Mouse (Mus musculus) liver, postnatal 0 days (tissue): ENCODE results near the gene Tbcc. TPM values are rescaled to one million over a fixed set of nuclear protein-coding genes. Genes with fewer than 3 reads are reported as not detected.
"Not testable (repeated sequence)": the region's sequence is repeated elsewhere in the genome, so short reads cannot be mapped to it uniquely, and the experiment has no call there.

Source experiments
- ATAC-seq: fragments of 200-750 bp; cut with Nextera tagmentation; 2 replicates; pipeline ENCODE4 v1.8.0; 2017; ENCODE audit warnings: mild to moderate bottlenecking, moderate library complexity
- DNase-seq: peaks from one replicate; pipeline ENCODE4 v3.0.0-alpha.2; 2016
- H3K27ac ChIP-seq: fragments of 300-500 bp; sonication (generic); 2 replicates; pipeline ENCODE4 v1.5.1; 2014; ENCODE audit warnings: antibody characterized with exemption, moderate library complexity, mild to moderate bottlenecking, low read depth
- H3K27me3 ChIP-seq: fragments of 300-500 bp; sonication (generic); 2 replicates; pipeline ENCODE4 v1.6.1; 2014; ENCODE audit warnings: low read length, control low read depth, mixed read lengths; ENCODE audit not compliant: insufficient read depth
- H3K36me3 ChIP-seq: fragments of 300-500 bp; sonication (generic); replicated peaks from 2 replicates; pipeline ENCODE4 v1.6.1; 2014; ENCODE audit warnings: mild to moderate bottlenecking, control low read depth, low read length, moderate library complexity, mixed read lengths; ENCODE audit not compliant: insufficient read depth
- H3K4me1 ChIP-seq: fragments of 300-500 bp; sonication (generic); 2 replicates; pipeline ENCODE4 v1.6.1; 2014; ENCODE audit warnings: antibody characterized with exemption, mild to moderate bottlenecking, control low read depth; ENCODE audit not compliant: insufficient read depth
- H3K4me2 ChIP-seq: fragments of 300-500 bp; sonication (generic); 2 replicates; pipeline ENCODE4 v1.6.1; 2014; ENCODE audit warnings: low read depth, mild to moderate bottlenecking, low read length, moderate library complexity, mixed read lengths
- H3K4me3 ChIP-seq: fragments of 300-500 bp; sonication (generic); 2 replicates; pipeline ENCODE4 v1.5.1; 2014; ENCODE audit warnings: low read depth, low read length
- H3K9ac ChIP-seq: fragments of 300-500 bp; sonication (generic); replicated peaks from 2 replicates; pipeline ENCODE4 v1.6.1; 2014; ENCODE audit warnings: mild to moderate bottlenecking, moderate library complexity
- H3K9me3 ChIP-seq: fragments of 300-500 bp; sonication (generic); 2 replicates; pipeline ENCODE4 v1.6.1; 2016; ENCODE audit warnings: mild to moderate bottlenecking, control low read depth, low read length, mixed read lengths
- CTCF ChIP-seq: sonication (generic); IDR thresholded peaks from 2 replicates; pipeline ENCODE4 v1.5.1; 2016; ENCODE audit warnings: antibody characterized with exemption, low read depth
- EP300 ChIP-seq: IDR thresholded peaks from 2 replicates; pipeline ENCODE4 v1.6.1; 2016; ENCODE audit warnings: antibody characterized with exemption, low read depth, mild to moderate bottlenecking
- WGBS: fragments of 180-500 bp; shearing (Covaris S2); extraction: QIAGEN DNeasy Blood & Tissue Kit; methylation state at CpG from one replicate; pipeline ENCODE4 v1.1.7; 2014; ENCODE audit not compliant: insufficient replicate concordance; 5-methylcytosine and 5-hydroxymethylcytosine counted together
- polyA plus RNA-seq: library from polyadenylated mRNA; unstranded; fragments of >200 nt; fragmentation: Nextera tagmentation; extraction: Ambion mirVana; gene quantifications from 2 replicates; pipeline ENCODE4 v1.2.1, GENCODE M21; 2015

Tbcc gene
- 24.1 and 30.1 TPM in 2 replicates for polyA plus RNA-seq

DNA sequence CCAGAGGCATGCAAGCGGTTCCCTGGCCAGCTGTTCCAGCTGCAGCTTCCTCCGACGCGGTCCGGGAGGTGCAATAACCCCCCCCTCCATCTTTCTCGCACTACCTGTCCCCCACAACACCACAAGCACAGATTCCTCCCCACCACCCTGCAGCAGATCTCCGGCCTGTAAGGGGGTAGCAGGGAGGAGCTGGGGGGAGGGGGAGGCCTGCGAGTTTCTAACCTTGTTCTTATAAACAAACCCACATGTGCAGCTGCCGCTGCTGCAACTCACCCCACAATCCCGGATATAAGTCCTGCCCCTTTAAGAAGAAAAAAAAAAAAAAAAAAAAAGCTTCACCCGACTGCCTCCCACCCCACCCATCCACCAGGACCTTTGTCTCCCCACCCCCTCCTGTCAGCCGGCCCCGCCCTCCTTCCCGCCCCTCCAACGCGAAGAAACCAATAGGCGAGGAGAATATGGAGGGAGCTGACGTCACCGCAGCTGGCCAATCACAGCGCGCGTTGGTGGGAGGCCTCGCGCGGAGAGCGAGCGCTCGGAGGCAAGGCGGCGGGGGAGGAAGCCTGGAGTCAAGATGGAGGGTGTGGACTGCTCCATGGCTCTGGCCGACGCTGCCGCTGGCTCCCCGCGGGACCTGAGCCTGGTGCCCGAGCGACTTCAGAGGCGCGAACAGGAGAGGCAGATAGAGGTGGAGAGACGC is at the start of gene Tbcc:
Gene Tbcc, plus strand, starts transcription at position 569 of the 700 bp plus-strand sequence.
- peak within 1 kb of the TSS; percentile 88 for H3K4me3 ChIP-seq
- peak; percentile 99 for DNase-seq
- H3K4me1 ChIP-seq, result peaks cover 29% of the 10 kb centered on the region
- WGBS, result under 1% methylated on average over 40 of the region's 40 CpGs
- H3K4me2 ChIP-seq, result peak within 1 kb of the TSS; percentile 98
- no peaks in the 10 kb centered on the region for H3K27me3 ChIP-seq
- ATAC-seq, result peak; percentile 92
- peak within 1 kb of the TSS; percentile 89 for H3K9ac ChIP-seq
- H3K9me3 ChIP-seq, result no peaks in the 10 kb centered on the region
- TF ChIP-seq EP300 (no peak), CTCF (no peak)
- no peaks in the 10 kb centered on the region for H3K36me3 ChIP-seq
- peak within 1 kb of the TSS; percentile 96 for H3K27ac ChIP-seq

DNA sequence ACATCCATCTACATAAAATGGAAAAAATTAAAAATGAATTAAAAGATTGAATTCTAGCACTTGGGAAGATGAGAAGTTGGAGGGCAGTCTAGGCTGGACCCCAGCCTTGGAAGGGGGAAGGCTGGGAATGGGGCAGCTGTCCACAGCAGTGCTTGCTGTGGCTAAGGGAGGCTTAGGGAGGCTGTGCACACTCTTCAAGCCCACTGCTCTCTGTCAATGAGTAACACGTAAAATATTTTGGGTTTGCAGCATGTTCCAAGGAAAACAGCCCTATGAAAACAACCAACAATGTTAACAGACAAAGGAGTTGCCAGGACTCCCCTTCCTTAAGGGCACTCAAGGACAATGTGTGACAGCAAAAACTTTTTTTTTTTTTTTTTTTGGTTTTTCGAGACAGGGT is 47.5 kb upstream of the Tbcc start:
- Histone ChIP-seq H3K4me2 (no peak overlapping the region), H3K9me3 (no peaks in the 10 kb centered on the region), H3K9ac (no peak overlapping the region), H3K4me3 (no peak overlapping the region), H3K27ac (no peak overlapping the region), H3K36me3 (no peaks in the 10 kb centered on the region), H3K27me3 (no peaks in the 10 kb centered on the region), H3K4me1 (0 out of 2 replicates have a peak, but pooled peaks cover 2% of the 10 kb centered on the region)
- WGBS, result 79% methylated on average over 2 of the region's 2 CpGs
- TF ChIP-seq EP300 (no peak), CTCF (no peak)
- ATAC-seq, result no peak
- DNase-seq, result no peak

DNA sequence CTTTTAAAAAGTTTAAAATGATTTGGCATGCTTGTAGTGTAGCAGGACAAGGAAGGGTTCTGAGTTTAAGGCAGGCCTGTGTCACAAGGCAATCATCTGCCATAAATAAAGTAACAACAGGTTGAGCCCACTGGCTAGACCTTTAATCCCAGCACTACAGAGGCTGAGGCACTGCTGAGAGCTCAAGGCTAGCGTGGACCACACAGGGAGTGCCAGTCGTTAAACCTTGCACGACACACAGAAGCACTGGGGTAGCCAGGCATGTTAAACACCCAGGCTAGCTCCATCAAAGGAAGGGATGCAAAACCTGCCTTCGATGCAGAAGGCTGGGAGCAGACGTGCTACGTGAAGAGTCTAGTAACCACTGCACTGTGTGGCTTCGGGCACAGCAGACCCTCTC is 46.8 kb upstream of the Tbcc start:
- Histone ChIP-seq H3K4me2 (no peak overlapping the region), H3K4me3 (no peak overlapping the region), H3K27me3 (no peaks in the 10 kb centered on the region), H3K4me1 (0 out of 2 replicates have a peak, but pooled peaks cover 2% of the 10 kb centered on the region), H3K9me3 (no peaks in the 10 kb centered on the region), H3K27ac (no peak overlapping the region), H3K36me3 (no peaks in the 10 kb centered on the region), H3K9ac (no peak overlapping the region)
- ATAC-seq (no peak), DNase-seq (no peak)
- WGBS, result 89% methylated on average over 7 of the region's 7 CpGs
- TF ChIP-seq EP300, result no peak
- no peak for TF ChIP-seq CTCF

DNA sequence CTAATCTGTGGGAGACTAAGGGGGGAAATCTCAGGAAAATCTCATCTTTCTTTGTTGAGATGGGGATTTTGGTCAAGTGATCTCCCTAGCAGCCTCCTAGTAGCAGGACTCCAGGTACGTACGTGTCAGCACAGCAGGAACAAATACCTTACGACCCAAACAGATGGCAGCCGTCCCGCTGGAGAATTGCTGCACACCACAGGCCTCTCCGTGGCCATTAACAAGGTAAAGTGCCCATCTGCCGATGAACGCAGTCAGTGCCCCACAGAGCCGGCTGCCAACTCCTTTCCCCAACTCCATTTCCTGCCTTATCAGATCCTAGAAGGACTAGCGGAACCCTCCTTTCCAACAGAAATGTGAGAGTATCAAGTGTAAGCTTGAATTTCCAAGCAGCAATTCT is 45.7 kb upstream of the Tbcc start:
- WGBS, result 81% methylated on average over 10 of the region's 10 CpGs
- Histone ChIP-seq H3K36me3 (no peaks in the 10 kb centered on the region), H3K9me3 (no peaks in the 10 kb centered on the region), H3K27ac (no peak overlapping the region), H3K4me1 (0 out of 2 replicates have a peak, but pooled peaks cover 2% of the 10 kb centered on the region), H3K4me2 (no peak overlapping the region), H3K27me3 (no peaks in the 10 kb centered on the region), H3K9ac (no peak overlapping the region), H3K4me3 (no peak overlapping the region)
- DNase-seq (no peak), ATAC-seq (no peak)
- no peak for TF ChIP-seq EP300
- no peak for TF ChIP-seq CTCF

DNA sequence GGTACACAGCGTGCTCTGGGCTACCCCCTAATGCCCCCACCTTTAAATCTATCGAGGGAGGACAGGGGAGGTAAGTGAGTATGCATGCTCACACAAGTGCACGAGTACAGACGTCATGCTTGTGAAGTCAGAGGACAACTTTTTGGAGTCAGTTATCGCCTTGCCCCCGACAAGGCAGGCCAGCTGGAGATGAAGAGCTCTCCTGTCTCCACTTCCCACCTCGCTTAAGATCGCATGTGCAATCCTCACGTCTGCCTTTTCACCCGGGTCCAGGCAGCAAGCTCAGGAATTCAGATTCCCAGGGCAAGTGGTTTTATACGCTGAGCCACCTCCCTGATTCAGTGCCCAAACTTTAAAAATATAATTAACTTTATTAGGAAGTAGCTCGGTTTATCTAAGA is 45.2 kb upstream of the Tbcc start:
- H3K4me2 ChIP-seq, result no peak overlapping the region
- no peak overlapping the region for H3K27ac ChIP-seq
- no peak overlapping the region for H3K4me3 ChIP-seq
- no peaks in the 10 kb centered on the region for H3K36me3 ChIP-seq
- H3K9me3 ChIP-seq, result no peaks in the 10 kb centered on the region
- TF ChIP-seq EP300 (no peak), CTCF (no peak)
- H3K27me3 ChIP-seq, result no peaks in the 10 kb centered on the region
- no peak overlapping the region for H3K9ac ChIP-seq
- 0 out of 2 replicates have a peak, but pooled peaks cover 2% of the 10 kb centered on the region for H3K4me1 ChIP-seq
- WGBS, result 84% methylated on average over 12 of the region's 12 CpGs
- DNase-seq, result no peak
- no peak for ATAC-seq

DNA sequence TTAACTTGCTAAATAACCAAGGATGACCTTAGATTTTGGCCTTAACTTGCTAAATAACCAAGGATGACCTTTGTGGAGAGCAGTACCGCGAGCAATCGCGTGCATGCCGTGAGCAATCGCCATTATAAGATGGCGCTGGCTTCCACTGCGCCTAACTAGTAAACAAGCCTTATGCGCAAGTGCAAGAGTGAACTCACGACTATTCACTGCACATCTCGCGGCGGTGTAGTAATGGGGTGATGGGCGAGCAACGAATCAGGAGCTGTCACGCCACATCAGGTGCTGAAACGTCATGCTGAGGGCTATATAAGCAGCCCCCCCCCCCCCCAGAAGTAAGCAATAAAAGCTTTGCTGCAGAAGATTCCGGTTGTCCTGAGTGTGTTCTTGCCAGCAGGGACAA is 43.9 kb upstream of the Tbcc start:
- H3K27me3 ChIP-seq, H3K9ac ChIP-seq, H3K4me2 ChIP-seq, H3K9me3 ChIP-seq, H3K4me1 ChIP-seq, H3K27ac ChIP-seq, DNase-seq, H3K36me3 ChIP-seq, H3K4me3 ChIP-seq, ATAC-seq: not testable (repeated sequence)
- 89% methylated on average over 18 of the region's 18 CpGs for WGBS
